Mouse (Mus musculus) midbrain, embryonic 11.5 days (tissue): ENCODE measurements around the gene Klhl8. TPM values are rescaled to one million over a fixed set of nuclear protein-coding genes. Genes with fewer than 3 reads are reported as not detected.
A peak's percentile ranks its signal among the peaks of the same experiment; 100 is the strongest.

ENCODE experiments used
- ATAC-seq: fragments of 200-750 bp; cut with Nextera tagmentation; 2 replicates; pipeline ENCODE4 v1.8.0; 2017; ENCODE audit warnings: moderate TSS enrichment, moderate library complexity; ENCODE audit not compliant: low FRiP score
- DNase-seq: peaks from one replicate; pipeline ENCODE4 v3.0.0; 2015; ENCODE audit warnings: low spot score; ENCODE audit errors: missing footprints
- H3K27ac ChIP-seq: fragments of 300-500 bp; sonication (generic); 2 replicates; pipeline ENCODE4 v1.5.1; 2014; ENCODE audit warnings: low read depth, low read length
- H3K27me3 ChIP-seq: fragments of 300-500 bp; sonication (generic); 2 replicates; pipeline ENCODE4 v1.6.1; 2014; ENCODE audit warnings: mild to moderate bottlenecking, low read length, moderate library complexity, mixed read lengths; ENCODE audit not compliant: control insufficient read depth, insufficient read depth
- H3K36me3 ChIP-seq: fragments of 300-500 bp; sonication (generic); 2 replicates; pipeline ENCODE4 v1.6.1; 2014; ENCODE audit warnings: mild to moderate bottlenecking, low read length, moderate library complexity, mixed read lengths; ENCODE audit not compliant: control insufficient read depth, insufficient read depth
- H3K4me1 ChIP-seq: fragments of 300-500 bp; sonication (generic); 2 replicates; pipeline ENCODE4 v1.6.1; 2014; ENCODE audit warnings: low read length; ENCODE audit not compliant: control insufficient read depth, insufficient read depth
- H3K4me2 ChIP-seq: fragments of 300-500 bp; sonication (generic); 2 replicates; pipeline ENCODE4 v1.6.1; 2014; ENCODE audit warnings: mild to moderate bottlenecking, moderate library complexity
- H3K4me3 ChIP-seq: fragments of 300-500 bp; sonication (generic); 2 replicates; pipeline ENCODE4 v1.5.1; 2014; ENCODE audit warnings: low read depth, low read length
- H3K9ac ChIP-seq: fragments of 300-500 bp; sonication (generic); 2 replicates; pipeline ENCODE4 v1.6.1; 2014; ENCODE audit warnings: low read length
- H3K9me3 ChIP-seq: fragments of 300-500 bp; sonication (generic); 2 replicates; pipeline ENCODE4 v1.6.1; 2016; ENCODE audit warnings: low read length; ENCODE audit not compliant: control insufficient read depth
- WGBS: fragments of 180-500 bp; shearing (Covaris S2); extraction: QIAGEN DNeasy Blood & Tissue Kit; methylation state at CpG from one replicate; pipeline ENCODE4 v1.1.7; 2014; 5-methylcytosine and 5-hydroxymethylcytosine counted together
- polyA plus RNA-seq: library from polyadenylated mRNA; unstranded; fragments of >200 nt; fragmentation: Nextera tagmentation; extraction: Ambion mirVana; gene quantifications from 2 replicates; pipeline ENCODE4 v1.2.1, GENCODE M21; 2014

Gene Klhl8
- polyA plus RNA-seq, 1 experiment from 2014 or later = 16.5 TPM

DNA sequence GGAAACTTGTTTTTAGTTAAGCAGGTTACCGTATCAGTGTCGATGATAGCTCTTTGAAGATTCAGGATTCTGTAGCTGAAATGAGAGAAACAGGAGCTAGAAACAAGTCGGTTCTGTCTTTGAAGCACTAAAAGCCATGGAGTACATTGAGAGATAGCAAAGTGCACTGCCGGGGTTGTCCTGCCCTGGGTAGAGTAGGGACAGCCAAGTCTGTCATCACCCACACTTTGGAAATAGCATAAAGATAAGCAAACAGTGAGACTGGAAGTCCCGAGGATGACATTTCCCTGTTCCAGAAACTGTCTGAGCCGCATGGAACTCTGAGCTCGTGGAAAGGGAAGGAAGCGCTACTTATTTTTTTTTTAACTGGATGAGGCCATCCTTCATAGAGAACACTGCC is 82.3 kb downstream of the Klhl8 start:
- Histone ChIP-seq H3K36me3 (no peaks in the 10 kb centered on the region), H3K9ac (no peak overlapping the region), H3K9me3 (no peaks in the 10 kb centered on the region), H3K27me3 (no peaks in the 10 kb centered on the region), H3K27ac (no peak overlapping the region), H3K4me3 (no peak overlapping the region), H3K4me2 (no peak overlapping the region), H3K4me1 (no peaks in the 10 kb centered on the region)
- DNase-seq (no peak), ATAC-seq (no peak)
- 87% methylated on average over 8 of the region's 8 CpGs for WGBS

GRCm38 (mm10) chr5:103828304-103828703 is 82.8 kb downstream of the Klhl8 start:
- Histone ChIP-seq H3K27ac (no peak overlapping the region), H3K4me3 (no peak overlapping the region), H3K4me1 (no peaks in the 10 kb centered on the region), H3K27me3 (no peaks in the 10 kb centered on the region), H3K9ac (no peak overlapping the region), H3K36me3 (no peaks in the 10 kb centered on the region), H3K9me3 (no peaks in the 10 kb centered on the region), H3K4me2 (no peak overlapping the region)
- 87% methylated on average over 21 of the region's 21 CpGs for WGBS
- DNase-seq (no peak), ATAC-seq (no peak)

- ATAC-seq (no peak), DNase-seq (no peak)
- Histone ChIP-seq H3K4me2 (no peak overlapping the region), H3K9me3 (no peaks in the 10 kb centered on the region), H3K4me1 (no peaks in the 10 kb centered on the region), H3K36me3 (no peaks in the 10 kb centered on the region), H3K4me3 (no peak overlapping the region), H3K27me3 (no peaks in the 10 kb centered on the region), H3K27ac (no peak overlapping the region), H3K9ac (no peak overlapping the region)
- WGBS = 92% methylated on average over 5 of the region's 5 CpGs
Observed at GRCm38 (mm10) chr5:103822949-103823348, 88.1 kb downstream of the Klhl8 start.

DNA sequence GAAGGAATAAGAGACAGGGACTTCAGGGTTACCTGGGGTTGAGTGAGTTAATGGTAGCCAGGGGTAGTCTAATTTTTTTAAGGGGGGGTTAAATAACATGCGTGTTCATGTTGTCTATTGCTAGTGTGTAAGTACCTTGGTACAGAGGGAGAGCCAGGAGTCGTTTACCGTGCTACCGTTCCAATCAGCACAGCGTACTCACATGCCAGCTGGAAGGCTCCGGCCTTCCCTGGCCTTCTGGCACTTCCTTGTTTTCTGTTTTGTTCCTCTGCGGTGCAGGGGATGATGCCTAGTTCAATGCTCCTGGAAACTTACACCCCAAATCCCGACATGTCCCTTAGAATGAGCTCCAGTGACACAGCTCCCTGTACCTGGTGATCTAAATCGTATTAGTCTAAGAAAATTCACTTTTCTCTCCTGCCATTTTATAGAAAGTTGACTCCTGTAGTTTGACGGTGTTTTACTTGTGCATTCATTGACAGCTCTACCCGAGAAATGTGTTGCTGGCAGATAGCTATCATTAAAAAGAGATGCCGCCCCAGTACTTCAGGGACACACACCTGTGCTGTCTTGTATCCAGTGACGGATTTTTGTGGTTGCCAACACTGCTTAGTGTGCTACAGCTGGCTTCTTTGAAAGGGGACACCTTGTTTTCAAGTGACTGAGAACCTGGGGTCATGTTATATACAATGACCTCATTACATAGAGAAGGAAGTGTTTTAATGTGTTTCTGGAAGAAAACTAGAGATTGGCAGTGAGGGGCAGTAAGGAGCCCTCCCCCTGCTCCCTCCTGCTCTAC is 89.4 kb downstream of the Klhl8 start:
- Histone ChIP-seq H3K4me3 (no peak overlapping the region), H3K4me1 (no peaks in the 10 kb centered on the region), H3K4me2 (no peak overlapping the region), H3K9me3 (no peaks in the 10 kb centered on the region), H3K36me3 (no peaks in the 10 kb centered on the region), H3K27ac (no peak overlapping the region), H3K27me3 (no peaks in the 10 kb centered on the region), H3K9ac (no peak overlapping the region)
- DNase-seq (no peak), ATAC-seq (no peak)
- WGBS = 89% methylated on average over 13 of the region's 13 CpGs

- H3K4me3 ChIP-seq = no peak overlapping the region
- no peak for DNase-seq
- H3K4me1 ChIP-seq = no peaks in the 10 kb centered on the region
- H3K4me2 ChIP-seq = no peak overlapping the region
- no peaks in the 10 kb centered on the region for H3K36me3 ChIP-seq
- no peaks in the 10 kb centered on the region for H3K9me3 ChIP-seq
- H3K27ac ChIP-seq = no peak overlapping the region
- WGBS = 87% methylated on average over 9 of the region's 9 CpGs
- no peak for ATAC-seq
- H3K9ac ChIP-seq = no peak overlapping the region
- H3K27me3 ChIP-seq = no peaks in the 10 kb centered on the region
Observed at GRCm38 (mm10) chr5:103821062-103821461, 90.0 kb downstream of the Klhl8 start.

GRCm38 (mm10) chr5:103819674-103820073 is 91.4 kb downstream of the Klhl8 start:
- H3K9ac ChIP-seq = no peak overlapping the region
- no peak overlapping the region for H3K27ac ChIP-seq
- no peak overlapping the region for H3K4me2 ChIP-seq
- no peaks in the 10 kb centered on the region for H3K9me3 ChIP-seq
- no peak for DNase-seq
- H3K27me3 ChIP-seq = no peaks in the 10 kb centered on the region
- H3K36me3 ChIP-seq = no peaks in the 10 kb centered on the region
- no peaks in the 10 kb centered on the region for H3K4me1 ChIP-seq
- ATAC-seq = no peak
- 88% methylated on average over 1 of the region's 1 CpGs for WGBS
- no peak overlapping the region for H3K4me3 ChIP-seq

DNA sequence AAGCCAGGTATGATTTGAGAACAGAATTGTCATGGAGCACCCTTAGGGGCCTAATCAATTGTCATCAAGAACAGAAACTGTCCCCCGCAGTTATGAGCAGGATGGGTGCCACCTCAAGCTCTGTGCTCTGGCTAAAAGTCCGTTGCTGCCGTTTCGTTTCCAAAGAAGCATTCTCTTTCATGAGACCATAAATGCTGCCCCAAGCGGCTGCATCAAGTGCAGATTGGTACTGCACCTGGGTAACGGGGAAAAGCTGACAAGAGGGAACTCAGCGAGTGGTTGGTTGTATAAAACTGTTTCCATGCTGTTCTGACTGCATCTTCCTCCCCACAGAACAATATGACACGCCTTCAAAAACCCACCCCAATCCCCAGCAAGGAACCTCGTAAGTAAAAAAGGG is 92.5 kb downstream of the Klhl8 start:
- Histone ChIP-seq H3K4me1 (no peaks in the 10 kb centered on the region), H3K27ac (no peak overlapping the region), H3K9ac (no peak overlapping the region), H3K4me2 (no peak overlapping the region), H3K9me3 (no peaks in the 10 kb centered on the region), H3K4me3 (no peak overlapping the region), H3K27me3 (no peaks in the 10 kb centered on the region), H3K36me3 (no peaks in the 10 kb centered on the region)
- ATAC-seq (no peak), DNase-seq (no peak)
- 88% methylated on average over 9 of the region's 9 CpGs for WGBS

DNA sequence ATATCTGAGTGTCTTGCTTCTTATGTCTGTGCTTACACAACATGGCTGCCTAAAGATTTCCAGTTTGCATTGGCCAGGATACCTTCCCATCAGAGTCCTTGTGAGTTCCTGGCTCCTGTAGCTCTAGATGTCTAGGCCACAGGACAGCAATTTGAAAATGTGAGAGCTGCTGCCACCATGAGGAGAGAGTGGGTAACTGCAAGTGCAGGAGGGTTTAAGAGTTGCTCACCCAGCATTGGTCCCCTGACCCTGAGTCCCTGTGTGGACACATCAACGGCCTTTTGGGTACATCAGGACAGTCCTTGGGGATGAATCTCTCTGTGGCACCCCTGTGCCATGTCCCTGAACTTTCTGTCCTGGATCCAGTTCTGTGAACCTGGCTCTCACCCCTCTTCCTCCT is 93.3 kb downstream of the Klhl8 start:
- H3K27ac ChIP-seq = no peak overlapping the region
- H3K4me2 ChIP-seq = no peak overlapping the region
- no peaks in the 10 kb centered on the region for H3K4me1 ChIP-seq
- H3K9me3 ChIP-seq = no peaks in the 10 kb centered on the region
- no peak overlapping the region for H3K4me3 ChIP-seq
- DNase-seq (peak; percentile 96), ATAC-seq (peak; percentile 66)
- no peak overlapping the region for H3K9ac ChIP-seq
- no peaks in the 10 kb centered on the region for H3K36me3 ChIP-seq
- WGBS = 11% methylated on average over 1 of the region's 1 CpGs
- H3K27me3 ChIP-seq = no peaks in the 10 kb centered on the region

- Histone ChIP-seq H3K4me1 (no peaks in the 10 kb centered on the region), H3K4me2 (no peak overlapping the region), H3K9me3 (no peaks in the 10 kb centered on the region), H3K4me3 (no peak overlapping the region), H3K27me3 (no peaks in the 10 kb centered on the region), H3K36me3 (no peaks in the 10 kb centered on the region), H3K9ac (no peak overlapping the region), H3K27ac (no peak overlapping the region)
- WGBS = 85% methylated on average over 3 of the region's 3 CpGs
- DNase-seq (no peak), ATAC-seq (no peak)
Observed at GRCm38 (mm10) chr5:103816718-103817117, 94.3 kb downstream of the Klhl8 start.
